Comparison of ENCODE assay signal across 8 mouse cellular contexts in genomic region chr12:99885282-99885901, GRCm38 (mm10). TPM values are rescaled to one million over a fixed set of nuclear protein-coding genes. Genes with fewer than 3 reads are reported as not detected.
DNase-seq lines count a peak whose midpoint lies in the region; ATAC-seq and TF ChIP-seq lines count a peak whose summit lies in the region.

No protein-coding gene starts in this region.

- peak overlapping the region; percentile 88 for H3K9ac ChIP-seq in ES-Bruce4 (ENCODE audit: low read depth, poor library complexity, severe bottlenecking)
- H3K9ac ChIP-seq in hindbrain, embryonic 11.5 days (ENCODE audit: low read depth, low read length): peak overlapping the region; percentile 67
- peak overlapping the region; percentile 80 for H3K9ac ChIP-seq in midbrain, embryonic 14.5 days (replicated peaks; ENCODE audit: low read length)

- no peak for TF ChIP-seq EP300 in ES-Bruce4 (IDR thresholded peaks at IDR 0.05; ENCODE audit: insufficient read depth, low read depth, low read length)

- no peak for TF ChIP-seq POLR2A in ES-Bruce4 (IDR thresholded peaks at IDR 0.05; ENCODE audit: insufficient read depth, low read length)

- no peak for TF ChIP-seq CTCF in ES-Bruce4 (IDR thresholded peaks at IDR 0.05; ENCODE audit: low read depth, low read length)

- H3K36me3 ChIP-seq in heart, embryonic 10.5 days: peaks cover 4% of the 10 kb centered on the region; the same call in 1 of the 2 replicates
- H3K36me3 ChIP-seq in ES-Bruce4 (ENCODE audit: control insufficient read depth, insufficient read depth, low read length, poor library complexity, severe bottlenecking): no peaks in the 10 kb centered on the region
- H3K36me3 ChIP-seq in hindbrain, embryonic 11.5 days (ENCODE audit: control insufficient read depth, insufficient read depth, low read length): no peaks in the 10 kb centered on the region
- peaks cover 5% of the 10 kb centered on the region; the same call in 1 of the 2 replicates for H3K36me3 ChIP-seq in midbrain, embryonic 14.5 days (ENCODE audit: control insufficient read depth, insufficient read depth, low read length)

- 58% methylated on average over 8 of the region's 8 CpGs for WGBS in heart, embryonic 10.5 days
- WGBS in hindbrain, embryonic 11.5 days: 41% methylated on average over 8 of the region's 8 CpGs
- WGBS in midbrain, embryonic 14.5 days: 28% methylated on average over 8 of the region's 8 CpGs

- H3K4me1 ChIP-seq in heart, embryonic 10.5 days: peaks cover 25% of the 10 kb centered on the region
- peaks cover 2% of the 10 kb centered on the region for H3K4me1 ChIP-seq in ES-Bruce4 (ENCODE audit: control insufficient read depth, insufficient read depth, low read length)
- H3K4me1 ChIP-seq in hindbrain, embryonic 11.5 days (replicated peaks; ENCODE audit: control insufficient read depth, insufficient read depth, low read length): 0 out of 2 replicates have a peak, but pooled peaks cover 2% of the 10 kb centered on the region
- H3K4me1 ChIP-seq in midbrain, embryonic 14.5 days (ENCODE audit: control insufficient read depth, insufficient read depth, low read length): peaks cover 14% of the 10 kb centered on the region

- H3K27ac ChIP-seq in heart, embryonic 10.5 days: peak overlapping the region; percentile 98
- peak overlapping the region; percentile 14 for H3K27ac ChIP-seq in ES-Bruce4 (ENCODE audit: insufficient read depth, low read length)
- H3K27ac ChIP-seq in hindbrain, embryonic 11.5 days (ENCODE audit: low read depth, low read length): no peak overlapping the region; the same call in 1 of the 2 replicates
- H3K27ac ChIP-seq in midbrain, embryonic 14.5 days (replicated peaks; ENCODE audit: low read depth, low read length): no peak overlapping the region

- peak overlapping the region; percentile 82 for H3K4me3 ChIP-seq in heart, embryonic 10.5 days
- peak overlapping the region; percentile 92 for H3K4me3 ChIP-seq in ES-Bruce4 (ENCODE audit: low read depth, low read length)
- H3K4me3 ChIP-seq in hindbrain, embryonic 11.5 days (ENCODE audit: low read depth, low read length): peak overlapping the region; percentile 58
- peak overlapping the region; percentile 73 for H3K4me3 ChIP-seq in midbrain, embryonic 14.5 days (replicated peaks; ENCODE audit: low read depth, low read length)

- peak overlapping the region; percentile 77 for H3K4me2 ChIP-seq in hindbrain, embryonic 11.5 days (replicated peaks; ENCODE audit: low read depth, low read length)
- H3K4me2 ChIP-seq in midbrain, embryonic 14.5 days (ENCODE audit: low read length): peak overlapping the region; percentile 93

- no peaks in the 10 kb centered on the region for H3K9me3 ChIP-seq in heart, embryonic 10.5 days
- no peaks in the 10 kb centered on the region; the same call in 1 of the 2 replicates for H3K9me3 ChIP-seq in ES-Bruce4 (replicated peaks; ENCODE audit: control insufficient read depth, insufficient read depth, low read length, poor library complexity, severe bottlenecking)
- no peaks in the 10 kb centered on the region for H3K9me3 ChIP-seq in hindbrain, embryonic 11.5 days (ENCODE audit: control insufficient read depth, low read length)
- H3K9me3 ChIP-seq in midbrain, embryonic 14.5 days (ENCODE audit: control insufficient read depth, low read length): no peaks in the 10 kb centered on the region

- no peak for DNase-seq in heart, embryonic 10.5 days (ENCODE audit: low spot score)
- DNase-seq in heart, adult 18-20 months: no peak
- no peak for DNase-seq in hindbrain, embryonic 11.5 days (ENCODE audit: low spot score)
- DNase-seq in midbrain, embryonic 14.5 days: peak; percentile 8
- DNase-seq in thymus, adult 18-20 months: no peak
- DNase-seq in cerebellum, postnatal 25 days: no peak

- ATAC-seq in hindbrain, embryonic 11.5 days (ENCODE audit: low FRiP score): no peak
- no peak for ATAC-seq in midbrain, embryonic 14.5 days (ENCODE audit: low FRiP score, low TSS enrichment)
- no peak for ATAC-seq in cerebellum, adult (ENCODE audit: insufficient number of reproducible peaks, low FRiP score, low TSS enrichment)

- H3K27me3 ChIP-seq in heart, embryonic 10.5 days (ENCODE audit: insufficient read depth, poor library complexity, severe bottlenecking): no peaks in the 10 kb centered on the region
- no peaks in the 10 kb centered on the region for H3K27me3 ChIP-seq in ES-Bruce4 (ENCODE audit: control insufficient read depth, insufficient read depth, low read length, poor library complexity, severe bottlenecking)
- H3K27me3 ChIP-seq in hindbrain, embryonic 11.5 days (ENCODE audit: control insufficient read depth, insufficient read depth, low read length): no peaks in the 10 kb centered on the region
- H3K27me3 ChIP-seq in midbrain, embryonic 14.5 days (ENCODE audit: control insufficient read depth, insufficient read depth, low read length): no peaks in the 10 kb centered on the region

RNA-seq across cellular contexts. Expression of gene Tdp1, which starts 1.1 kb away (rescaled TPM):
- polyA plus RNA-seq in heart, embryonic 10.5 days (2016; fragmentation: Nextera tagmentation; extraction: Ambion mirVana): 42.0 and 51.3 TPM in 2 replicates
- total RNA-seq in heart, adult 18-20 months (2021): 10 to 100 TPM in 1 of 2 experiments, 1 to 10 TPM in 1; 8.8 to 10.5 TPM
- 68.7 and 69.7 TPM in 2 replicates for polyA plus RNA-seq in ES-Bruce4 (2011; ENCODE audit: insufficient read depth, insufficient read length, low read depth, missing spikeins)
- 75.1 and 81.5 TPM in 2 replicates for polyA plus RNA-seq in hindbrain, embryonic 11.5 days (2014; fragmentation: Nextera tagmentation; extraction: Ambion mirVana)
- 47.7 and 62.1 TPM in 2 replicates for polyA plus RNA-seq in midbrain, embryonic 14.5 days (2014; fragmentation: Nextera tagmentation; extraction: Ambion mirVana)

RNA-seq across cellular contexts. Expression of gene Efcab11, which starts 1.2 kb away (rescaled TPM):
- polyA plus RNA-seq in heart, embryonic 10.5 days (2016; fragmentation: Nextera tagmentation; extraction: Ambion mirVana): 10.1 and 12.6 TPM in 2 replicates
- not detected for total RNA-seq in heart, adult 18-20 months (2021)
- polyA plus RNA-seq in ES-Bruce4 (2011; ENCODE audit: insufficient read depth, insufficient read length, low read depth, missing spikeins): 8.4 and 12.2 TPM in 2 replicates
- polyA plus RNA-seq in hindbrain, embryonic 11.5 days (2014; fragmentation: Nextera tagmentation; extraction: Ambion mirVana): 22.9 and 25.6 TPM in 2 replicates
- 5.4 and 6.5 TPM in 2 replicates for polyA plus RNA-seq in midbrain, embryonic 14.5 days (2014; fragmentation: Nextera tagmentation; extraction: Ambion mirVana)

Comparison
In these comparisons a context has a peak if more than half of its experiments do, and no peak if none do; other contexts are left out.
1. H3K27ac ChIP-seq: peak in heart, embryonic 10.5 days (single experiment) and ES-Bruce4 (single experiment); none in hindbrain, embryonic 11.5 days (single experiment) and midbrain, embryonic 14.5 days (single experiment).
2. Peak in every context shown above with its lines, with median percentiles within 50 percentile points of each other: H3K4me3 ChIP-seq and H3K9ac ChIP-seq.